Mouse (Mus musculus) embryonic facial prominence, embryonic 10.5 days (tissue): ENCODE measurements at regions not wholly inside any gene's neighbourhood (a gene's known extent, or its start where the extent isn't known, plus 50 kb on each side); places are given as distances from the start of the nearest gene placed in this dataset.

ENCODE experiments used
- DNase-seq: peaks from one replicate; pipeline ENCODE4 v3.0.0-alpha.2; 2017; ENCODE audit warnings: low spot score
- H3K27ac ChIP-seq: fragments of 300-500 bp; sonication (generic); replicated peaks from 2 replicates; pipeline ENCODE4 v1.5.1; 2016; ENCODE audit warnings: mild to moderate bottlenecking
- H3K27me3 ChIP-seq: fragments of 300-500 bp; sonication (generic); replicated peaks from 2 replicates; pipeline ENCODE4 v1.6.1; 2016; ENCODE audit warnings: low read depth, mild to moderate bottlenecking; ENCODE audit not compliant: poor library complexity, severe bottlenecking
- H3K36me3 ChIP-seq: fragments of 300-500 bp; sonication (generic); replicated peaks from 2 replicates; pipeline ENCODE4 v1.6.1; 2016; ENCODE audit warnings: mild to moderate bottlenecking, moderate library complexity
- H3K4me1 ChIP-seq: fragments of 300-500 bp; sonication (generic); 2 replicates; pipeline ENCODE4 v1.6.1; 2016
- H3K4me3 ChIP-seq: fragments of 300-500 bp; sonication (generic); 2 replicates; pipeline ENCODE4 v1.5.1; 2016; ENCODE audit warnings: mild to moderate bottlenecking, moderate library complexity
- H3K9me3 ChIP-seq: fragments of 300-500 bp; sonication (generic); 2 replicates; pipeline ENCODE4 v1.6.1; 2016; ENCODE audit warnings: mild to moderate bottlenecking
- WGBS: fragments of 180-500 bp; shearing (Covaris S2); methylation state at CpG from one replicate; pipeline ENCODE4 v1.1.7; 2016; 5-methylcytosine and 5-hydroxymethylcytosine counted together

GRCm38 (mm10) chr13:113436288-113436687 is 143.3 kb downstream of the BC067074 start:
- Histone ChIP-seq H3K4me3 (no peak overlapping the region), H3K4me1 (0 out of 2 replicates have a peak, but pooled peaks cover 4% of the 10 kb centered on the region), H3K36me3 (no peaks in the 10 kb centered on the region), H3K27me3 (no peaks in the 10 kb centered on the region), H3K27ac (no peak overlapping the region), H3K9me3 (no peaks in the 10 kb centered on the region)
- 90% methylated on average over 3 of the region's 3 CpGs for WGBS
- no peak for DNase-seq

GRCm38 (mm10) chr13:113435117-113435516 is 142.2 kb downstream of the BC067074 start:
- H3K27ac ChIP-seq, result no peak overlapping the region
- WGBS, result 86% methylated on average over 4 of the region's 4 CpGs

GRCm38 (mm10) chr13:113433456-113433855 is 140.5 kb downstream of the BC067074 start:
- Histone ChIP-seq H3K27ac (no peak overlapping the region), H3K36me3 (no peaks in the 10 kb centered on the region), H3K27me3 (no peaks in the 10 kb centered on the region), H3K4me3 (no peak overlapping the region), H3K9me3 (0 out of 2 replicates have a peak, but pooled peaks cover 2% of the 10 kb centered on the region), H3K4me1 (no peaks in the 10 kb centered on the region)
- DNase-seq, result no peak
- WGBS, result 67% methylated on average over 5 of the region's 5 CpGs

More at GRCm38 (mm10) chr13:113435117-113435516, 142.2 kb downstream of the BC067074 start:
- H3K27me3 ChIP-seq, result no peaks in the 10 kb centered on the region
- no peak for DNase-seq
- 0 out of 2 replicates have a peak, but pooled peaks cover 2% of the 10 kb centered on the region for H3K9me3 ChIP-seq
- H3K4me3 ChIP-seq, result no peak overlapping the region
- H3K4me1 ChIP-seq, result 0 out of 2 replicates have a peak, but pooled peaks cover 4% of the 10 kb centered on the region
- H3K36me3 ChIP-seq, result no peaks in the 10 kb centered on the region

GRCm38 (mm10) chr13:113429615-113430014 is 136.7 kb downstream of the BC067074 start:
- Histone ChIP-seq H3K27me3 (no peaks in the 10 kb centered on the region), H3K9me3 (0 out of 2 replicates have a peak, but pooled peaks cover 2% of the 10 kb centered on the region), H3K4me1 (no peaks in the 10 kb centered on the region), H3K36me3 (no peaks in the 10 kb centered on the region), H3K27ac (no peak overlapping the region), H3K4me3 (no peak overlapping the region)
- DNase-seq, result no peak
- 41% methylated on average over 3 of the region's 3 CpGs for whole genome bisulfite sequencing
